Mouse (Mus musculus): ENCODE measurements at regions not wholly inside any gene's neighbourhood (a gene's known extent, or its start where the extent isn't known, plus 50 kb on each side); places are given as distances from the start of the nearest gene placed in this dataset.

DNA sequence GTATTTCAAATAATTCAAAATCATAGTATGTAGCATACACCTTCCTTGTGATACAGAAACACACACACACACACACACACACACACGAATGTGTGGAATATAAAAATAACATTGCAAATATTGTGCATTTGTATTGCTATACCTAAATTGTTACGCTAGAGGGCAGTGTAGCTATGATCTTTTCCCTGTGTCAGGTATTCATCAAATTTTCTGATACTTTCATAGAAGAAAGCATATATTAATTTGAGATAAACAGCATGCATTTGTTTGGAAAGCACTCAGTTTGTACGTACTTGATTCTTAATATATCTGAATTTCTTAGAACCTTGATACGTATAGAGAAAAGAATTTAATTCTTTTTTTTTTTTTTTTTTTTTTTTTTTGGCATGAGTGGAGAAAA lies 1700.9 kb upstream of the Sel1l start:
- DNase-seq = no peak

- DNase-seq = no peak
Observed at GRCm38 (mm10) chr12:93523465-93523864, 1674.5 kb upstream of the Sel1l start.

DNA sequence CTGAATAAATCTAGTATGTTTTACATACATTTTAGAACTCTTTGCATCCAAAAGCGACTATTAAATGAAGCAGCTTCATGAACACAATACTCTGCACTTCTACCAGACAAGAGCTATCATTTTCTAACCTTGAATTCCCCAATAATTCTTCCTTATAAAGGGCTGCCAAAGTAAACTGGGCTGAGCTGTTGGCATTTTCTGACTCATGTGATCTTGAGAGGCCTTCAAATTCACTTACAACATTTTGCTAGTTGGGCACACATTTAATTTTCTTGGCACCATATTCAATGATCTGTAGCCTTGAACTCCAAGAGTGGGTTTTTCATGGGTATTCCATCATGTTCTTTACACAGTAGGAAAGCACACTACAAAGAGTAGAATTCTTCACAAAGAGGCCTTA lies 1637.4 kb upstream of the Sel1l start:
- DNase-seq = peak; percentile 24

GRCm38 (mm10) chr12:93462106-93462505 lies 1613.1 kb upstream of the Sel1l start:
- no peak for DNase-seq

DNA sequence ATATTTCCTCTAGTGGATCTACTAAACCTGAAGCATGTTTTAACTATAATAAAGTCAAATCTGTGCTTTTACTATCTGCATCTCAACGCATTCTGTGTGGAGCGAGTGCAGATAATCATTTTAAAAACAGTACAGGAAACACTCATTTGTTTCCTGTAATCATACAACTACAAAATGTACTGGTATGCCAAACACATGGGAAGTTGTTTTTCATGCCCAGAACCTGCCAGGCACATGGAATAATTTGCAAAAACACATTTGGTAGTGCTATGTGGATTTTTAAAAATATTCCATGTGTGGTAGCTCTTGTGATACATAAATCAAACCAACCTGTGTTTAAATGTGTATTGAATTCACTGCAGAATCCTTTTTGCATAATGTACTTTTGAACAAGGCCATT lies 1600.5 kb upstream of the Sel1l start:
- no peak for DNase-seq

- no peak for DNase-seq
Observed at GRCm38 (mm10) chr12:93429218-93429617, 1580.3 kb upstream of the Sel1l start.

DNA sequence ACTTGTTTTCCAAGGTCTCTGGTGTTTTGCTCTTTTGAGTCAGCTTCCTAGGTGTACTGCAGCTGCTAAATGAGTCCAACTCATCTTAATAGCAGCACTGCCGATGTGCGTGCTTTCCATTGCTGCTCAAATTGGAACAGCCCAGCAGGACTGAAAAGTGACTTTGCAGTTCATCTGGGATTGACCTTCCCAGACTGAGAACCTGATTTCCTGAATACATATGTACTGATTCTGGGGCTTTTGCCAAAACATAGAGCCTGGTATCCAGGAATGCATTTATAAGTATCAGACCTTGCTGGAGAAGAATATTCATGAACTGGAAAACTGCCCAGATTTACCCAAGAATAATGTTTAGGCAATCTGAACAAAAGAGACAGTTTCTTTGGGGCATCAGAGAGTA lies 1579.0 kb upstream of the Sel1l start:
- DNase-seq = no peak

- DNase-seq = no peak
Observed at GRCm38 (mm10) chr12:93416381-93416780, 1567.4 kb upstream of the Sel1l start.

- DNase-seq = no peak
Observed at GRCm38 (mm10) chr12:93415791-93416190, 1566.8 kb upstream of the Sel1l start.

DNA sequence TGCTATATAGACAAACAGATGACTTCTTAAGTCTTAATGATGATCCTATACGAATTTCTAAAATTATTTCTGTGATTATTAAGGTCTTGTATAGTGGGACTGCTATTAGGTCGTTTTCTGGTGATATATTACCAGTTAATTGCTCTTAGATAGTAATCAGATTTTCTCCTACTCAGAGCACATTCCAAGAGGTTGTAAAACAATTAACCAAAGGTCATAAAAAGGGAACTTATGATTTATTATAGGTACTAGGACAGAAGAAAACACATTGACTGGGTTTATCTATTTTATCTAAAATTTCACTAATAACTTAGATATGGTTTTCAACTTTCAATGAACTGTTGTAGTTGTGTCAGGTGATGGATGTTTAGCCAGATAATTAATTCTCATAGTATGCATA lies 1536.6 kb upstream of the Sel1l start:
- DNase-seq = no peak

DNA sequence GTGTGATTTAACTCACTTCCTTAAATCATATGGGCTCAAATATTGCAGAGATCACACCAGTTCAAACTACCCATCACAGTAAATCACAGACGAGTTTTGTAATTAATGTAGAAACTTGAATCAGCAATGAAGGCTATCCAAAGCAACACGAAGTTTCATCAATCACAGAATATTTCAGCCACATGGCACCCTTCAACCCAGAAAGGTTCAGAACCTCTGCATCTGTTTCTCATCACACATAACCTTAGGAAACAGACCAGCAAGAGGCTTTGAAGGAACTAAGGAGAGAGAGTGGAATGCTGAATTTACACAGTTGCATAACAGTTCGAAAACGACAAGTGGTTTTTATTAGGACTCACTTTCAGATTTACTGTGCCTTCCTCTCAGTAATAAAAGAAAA lies 1494.0 kb upstream of the Sel1l start:
- no peak for DNase-seq

GRCm38 (mm10) chr12:93342525-93342924 lies 1493.6 kb upstream of the Sel1l start:
- no peak for DNase-seq

GRCm38 (mm10) chr12:93335520-93335919 lies 1486.6 kb upstream of the Sel1l start:
- DNase-seq = no peak

DNA sequence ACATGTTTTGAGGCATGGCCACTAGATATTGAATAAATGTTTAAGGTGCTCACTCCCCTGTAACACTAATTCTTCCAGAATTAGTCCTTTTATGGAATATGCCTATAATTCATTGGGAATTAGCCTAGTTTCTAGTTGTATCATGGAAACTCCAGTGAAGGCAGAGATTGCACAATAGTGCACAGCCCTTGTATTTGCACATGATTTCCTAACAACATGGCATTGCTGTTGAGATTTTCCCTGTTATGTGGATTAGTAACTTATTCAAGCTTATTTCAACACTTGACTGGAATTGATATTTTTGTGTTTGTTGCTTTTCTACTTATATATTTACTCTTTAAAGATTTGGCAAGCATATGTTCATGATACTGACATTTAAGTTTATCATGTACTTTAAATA lies 1463.3 kb upstream of the Sel1l start:
- DNase-seq = no peak

- no peak for DNase-seq
Observed at GRCm38 (mm10) chr12:93281816-93282215, 1432.9 kb upstream of the Sel1l start.

- no peak for DNase-seq
Observed at GRCm38 (mm10) chr12:93273652-93274051, 1424.7 kb upstream of the Sel1l start.

DNA sequence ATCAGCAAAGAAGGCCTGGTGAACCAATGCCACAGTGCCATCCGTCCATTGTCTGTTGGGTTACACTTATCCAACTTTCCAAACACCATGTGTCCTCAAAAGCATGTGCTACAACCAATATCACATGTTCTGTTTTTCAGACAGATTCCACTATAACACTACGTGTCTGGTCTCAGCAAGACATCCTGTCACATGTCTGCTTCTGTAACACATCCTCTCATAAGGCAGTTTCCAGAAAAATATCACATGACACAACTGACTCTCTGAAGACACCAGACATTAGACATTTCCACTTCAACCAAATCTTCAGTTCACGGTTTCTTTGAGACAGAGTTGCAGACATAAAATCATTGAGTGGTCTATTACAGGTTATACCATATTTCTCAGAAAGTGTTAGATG lies 1381.3 kb upstream of the Sel1l start:
- no peak for DNase-seq

GRCm38 (mm10) chr12:93226826-93227225 lies 1377.9 kb upstream of the Sel1l start:
- no peak for DNase-seq

DNA sequence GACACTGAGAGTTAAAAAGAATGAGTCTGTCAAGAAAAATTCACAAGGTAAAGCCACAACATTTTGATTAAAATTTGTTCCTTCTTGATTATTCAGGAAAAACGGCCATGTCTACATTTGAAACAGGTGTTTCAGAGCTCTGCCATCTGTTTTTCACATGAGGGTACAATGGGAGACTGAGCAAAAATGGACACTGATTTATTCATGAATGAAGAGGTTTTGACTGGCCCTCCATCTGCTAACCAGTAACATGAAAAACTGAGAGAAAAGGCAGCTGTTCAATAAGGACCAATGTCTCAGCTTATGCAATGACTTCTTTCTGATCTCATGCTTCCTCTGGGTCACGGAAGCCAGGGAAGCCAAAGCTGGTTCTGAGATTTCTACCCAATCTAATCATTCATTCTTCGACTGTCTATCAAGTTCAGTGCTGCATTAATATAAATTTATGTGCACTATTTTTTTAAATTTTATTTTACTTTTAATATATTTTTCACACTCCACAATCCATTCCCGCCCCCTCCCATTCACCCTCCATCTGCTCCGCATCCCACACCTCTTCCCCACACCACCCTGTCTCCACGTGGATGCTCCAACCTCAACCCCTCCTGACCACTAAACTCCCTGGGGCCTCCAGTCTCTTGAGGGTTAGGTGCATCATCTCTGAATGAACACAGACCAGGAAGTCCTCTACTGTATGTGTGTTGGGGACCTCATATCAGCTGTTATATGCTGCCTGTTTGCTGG lies 1372.4 kb upstream of the Sel1l start:
- DNase-seq = no peak

DNA sequence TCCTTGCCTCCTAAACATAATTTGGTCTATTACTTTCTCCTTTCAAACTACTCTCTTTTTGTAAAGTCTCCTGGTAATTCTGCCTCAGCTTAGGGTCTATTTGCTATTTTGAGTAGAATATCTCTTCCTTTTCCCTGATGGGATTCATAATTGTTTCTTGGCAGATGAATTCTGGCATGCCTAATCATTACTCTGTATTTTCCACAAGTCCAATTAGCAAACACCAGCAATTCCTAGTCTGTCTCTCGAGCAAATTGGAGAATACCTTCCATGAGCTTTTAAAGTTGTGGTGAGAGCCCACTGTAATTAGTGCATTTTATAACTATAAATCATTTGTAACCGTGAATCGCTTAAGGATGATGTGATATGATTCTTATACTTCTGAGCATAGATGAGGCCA lies 1358.6 kb upstream of the Sel1l start:
- DNase-seq = no peak

- no peak for DNase-seq
Observed at GRCm38 (mm10) chr12:93188940-93189339, 1340.0 kb upstream of the Sel1l start.

- DNase-seq = no peak
Observed at GRCm38 (mm10) chr12:93173744-93174143, 1324.8 kb upstream of the Sel1l start.

- DNase-seq = no peak
Observed at GRCm38 (mm10) chr12:93160252-93160651, 1311.3 kb upstream of the Sel1l start.

DNA sequence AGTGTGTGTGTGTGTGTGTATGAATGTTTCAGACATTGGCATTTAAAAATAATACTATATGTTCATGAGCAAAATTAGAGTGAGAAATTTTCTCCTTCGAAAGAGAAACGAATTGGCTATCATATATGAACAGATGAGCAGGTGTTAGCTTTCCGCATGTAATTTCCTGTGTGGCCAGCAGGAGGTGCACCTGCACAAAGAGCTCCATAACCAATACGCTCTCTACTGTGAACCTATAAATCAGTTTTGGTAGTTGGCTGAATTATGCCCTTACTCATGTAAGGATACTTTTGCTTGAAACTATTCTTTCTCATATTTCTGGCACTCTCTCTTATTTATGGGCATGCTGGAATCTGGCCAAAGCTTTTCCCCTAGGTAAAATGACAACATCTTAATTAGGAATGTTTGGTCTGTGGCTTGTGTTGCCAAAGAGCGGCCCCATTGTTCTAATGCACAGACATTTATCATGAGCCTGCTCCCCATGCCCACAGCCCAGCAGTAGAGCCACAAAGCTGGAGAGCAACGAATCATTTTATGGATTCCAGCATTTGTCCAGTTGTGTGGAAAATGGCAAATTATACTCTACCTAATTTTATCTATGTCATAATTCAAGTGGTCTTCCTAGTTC lies 1303.8 kb upstream of the Sel1l start:
- DNase-seq = peak; percentile 5

GRCm38 (mm10) chr12:93151530-93151929 lies 1302.6 kb upstream of the Sel1l start:
- DNase-seq = no peak
